Mouse (Mus musculus) heart, embryonic 11.5 days (tissue): ENCODE data around the gene Smad5. TPM values are rescaled to one million over a fixed set of nuclear protein-coding genes. Genes with fewer than 3 reads are reported as not detected.

Source experiments
- ATAC-seq: fragments of 200-750 bp; cut with Nextera tagmentation; replicated peaks from 2 replicates; pipeline ENCODE4 v1.8.0; 2017; ENCODE audit warnings: moderate library complexity; ENCODE audit not compliant: insufficient number of reproducible peaks, low FRiP score, low TSS enrichment
- H3K27ac ChIP-seq: fragments of 300-500 bp; sonication (generic); 2 replicates; pipeline ENCODE4 v1.5.1; 2014; ENCODE audit warnings: mild to moderate bottlenecking, low read depth, low read length
- H3K27me3 ChIP-seq: fragments of 300-500 bp; sonication (generic); 2 replicates; pipeline ENCODE4 v1.6.1; 2014; ENCODE audit warnings: mild to moderate bottlenecking, low read length, mixed read lengths; ENCODE audit not compliant: control insufficient read depth, insufficient read depth
- H3K36me3 ChIP-seq: fragments of 300-500 bp; sonication (generic); 2 replicates; pipeline ENCODE4 v1.6.1; 2014; ENCODE audit warnings: mild to moderate bottlenecking, low read length, moderate library complexity, mixed read lengths; ENCODE audit not compliant: control insufficient read depth, insufficient read depth
- H3K4me1 ChIP-seq: fragments of 300-500 bp; sonication (generic); 2 replicates; pipeline ENCODE4 v1.6.1; 2014; ENCODE audit warnings: low read length; ENCODE audit not compliant: control insufficient read depth, insufficient read depth
- H3K4me2 ChIP-seq: fragments of 300-500 bp; sonication (generic); 2 replicates; pipeline ENCODE4 v1.6.1; 2014; ENCODE audit warnings: mild to moderate bottlenecking, moderate library complexity
- H3K4me3 ChIP-seq: fragments of 300-500 bp; sonication (generic); 2 replicates; pipeline ENCODE4 v1.5.1; 2014; ENCODE audit warnings: low read depth, low read length
- H3K9ac ChIP-seq: fragments of 300-500 bp; sonication (generic); 2 replicates; pipeline ENCODE4 v1.6.1; 2014; ENCODE audit warnings: mild to moderate bottlenecking, low read depth, low read length, moderate library complexity
- H3K9me3 ChIP-seq: fragments of 300-500 bp; sonication (generic); replicated peaks from 2 replicates; pipeline ENCODE4 v1.6.1; 2016; ENCODE audit warnings: low read length; ENCODE audit not compliant: control insufficient read depth
- WGBS: fragments of 180-500 bp; shearing (Covaris S2); extraction: QIAGEN DNeasy Blood & Tissue Kit; methylation state at CpG from one replicate; pipeline ENCODE4 v1.1.7; 2014; ENCODE audit not compliant: insufficient replicate concordance; 5-methylcytosine and 5-hydroxymethylcytosine counted together
- polyA plus RNA-seq: library from polyadenylated mRNA; unstranded; fragments of >200 nt; fragmentation: Nextera tagmentation; extraction: Ambion mirVana; gene quantifications from 2 replicates; pipeline ENCODE4 v1.2.1, GENCODE M21; 2014

The Smad5 gene
- polyA plus RNA-seq, 1 experiment from 2014 or later = 25.7 TPM

DNA sequence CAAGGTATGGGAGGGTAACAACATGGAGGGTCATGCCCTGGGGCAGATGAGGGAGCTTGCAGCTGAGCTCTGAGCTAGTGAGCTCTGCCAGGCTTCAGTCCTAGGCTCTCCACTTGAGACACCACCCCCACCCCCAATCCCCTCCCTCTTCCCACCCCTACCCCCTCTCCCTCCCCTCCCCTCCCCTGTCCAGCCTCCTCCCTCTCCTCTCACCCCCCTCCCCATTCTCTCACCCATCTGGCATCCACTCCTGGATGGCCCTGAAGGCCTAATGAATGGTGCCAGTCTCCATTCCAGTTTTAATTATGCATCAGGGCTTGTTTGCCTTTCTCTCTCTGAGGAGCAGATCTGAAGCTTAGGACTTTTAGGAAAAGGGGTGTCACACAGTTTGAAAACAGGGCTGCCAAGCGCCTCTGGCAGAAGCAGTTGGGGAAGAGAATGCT, 67.3 kb downstream of the Smad5 start:
- no peak overlapping the region for H3K9ac ChIP-seq
- no peaks in the 10 kb centered on the region for H3K27me3 ChIP-seq
- H3K36me3 ChIP-seq = no peaks in the 10 kb centered on the region
- peaks cover 23% of the 10 kb centered on the region for H3K4me1 ChIP-seq
- 58% methylated on average over 1 of the region's 1 CpGs for WGBS
- no peak overlapping the region for H3K4me2 ChIP-seq
- H3K4me3 ChIP-seq = no peak overlapping the region
- no peak overlapping the region for H3K27ac ChIP-seq
- no peak for ATAC-seq
- H3K9me3 ChIP-seq = no peaks in the 10 kb centered on the region

DNA sequence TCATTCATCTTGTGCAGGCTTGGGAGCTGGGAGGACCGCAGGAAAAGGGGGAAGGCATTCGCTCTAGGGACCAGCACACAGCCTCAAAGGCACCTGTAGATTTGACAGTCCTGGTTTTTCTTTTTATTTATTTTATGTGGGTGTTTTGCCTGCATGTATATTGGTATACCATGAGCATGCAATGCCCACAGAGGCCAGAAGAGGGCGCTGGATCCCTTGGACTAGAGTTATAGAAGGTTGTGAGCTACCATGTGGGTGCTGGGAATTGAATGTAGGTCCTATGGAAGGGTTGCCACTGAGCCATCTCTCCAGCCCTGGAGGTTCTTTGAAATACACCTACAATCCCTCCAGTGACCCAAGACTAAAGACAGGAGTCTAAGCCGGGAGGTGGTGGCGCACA, 68.0 kb downstream of the Smad5 start:
- H3K27me3 ChIP-seq = no peaks in the 10 kb centered on the region
- no peak overlapping the region for H3K4me2 ChIP-seq
- H3K9me3 ChIP-seq = no peaks in the 10 kb centered on the region
- no peak overlapping the region for H3K4me3 ChIP-seq
- H3K9ac ChIP-seq = no peak overlapping the region
- H3K27ac ChIP-seq = no peak overlapping the region
- peaks cover 17% of the 10 kb centered on the region for H3K4me1 ChIP-seq
- H3K36me3 ChIP-seq = no peaks in the 10 kb centered on the region
- no peak for ATAC-seq
- 61% methylated on average over 5 of the region's 5 CpGs for WGBS

DNA sequence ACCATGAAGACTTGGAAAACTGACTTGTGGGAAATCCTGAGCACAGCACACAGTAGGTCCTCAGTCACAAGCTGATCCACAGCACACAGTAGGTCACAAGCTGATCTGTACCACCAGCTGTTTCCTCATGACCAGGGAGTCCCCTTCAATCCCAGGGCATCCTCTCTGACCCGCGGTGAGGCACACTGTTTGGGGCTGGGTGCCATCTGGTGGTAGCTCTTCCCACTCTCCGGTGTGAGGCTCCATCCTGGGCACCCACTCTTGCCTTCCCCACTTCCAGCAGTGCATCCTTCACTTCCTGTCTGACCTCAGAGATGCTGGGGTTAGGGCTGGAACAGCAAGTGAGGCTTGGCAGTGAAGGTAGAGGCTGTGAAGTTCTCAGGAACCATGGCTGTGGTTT, 69.8 kb downstream of the Smad5 start:
- H3K4me2 ChIP-seq = no peak overlapping the region
- WGBS = 42% methylated on average over 3 of the region's 3 CpGs
- H3K9me3 ChIP-seq = no peaks in the 10 kb centered on the region
- no peak overlapping the region for H3K9ac ChIP-seq
- no peak overlapping the region for H3K27ac ChIP-seq
- no peak overlapping the region for H3K4me3 ChIP-seq
- peaks cover 21% of the 10 kb centered on the region for H3K4me1 ChIP-seq
- no peak for ATAC-seq
- no peaks in the 10 kb centered on the region for H3K27me3 ChIP-seq
- H3K36me3 ChIP-seq = no peaks in the 10 kb centered on the region

DNA sequence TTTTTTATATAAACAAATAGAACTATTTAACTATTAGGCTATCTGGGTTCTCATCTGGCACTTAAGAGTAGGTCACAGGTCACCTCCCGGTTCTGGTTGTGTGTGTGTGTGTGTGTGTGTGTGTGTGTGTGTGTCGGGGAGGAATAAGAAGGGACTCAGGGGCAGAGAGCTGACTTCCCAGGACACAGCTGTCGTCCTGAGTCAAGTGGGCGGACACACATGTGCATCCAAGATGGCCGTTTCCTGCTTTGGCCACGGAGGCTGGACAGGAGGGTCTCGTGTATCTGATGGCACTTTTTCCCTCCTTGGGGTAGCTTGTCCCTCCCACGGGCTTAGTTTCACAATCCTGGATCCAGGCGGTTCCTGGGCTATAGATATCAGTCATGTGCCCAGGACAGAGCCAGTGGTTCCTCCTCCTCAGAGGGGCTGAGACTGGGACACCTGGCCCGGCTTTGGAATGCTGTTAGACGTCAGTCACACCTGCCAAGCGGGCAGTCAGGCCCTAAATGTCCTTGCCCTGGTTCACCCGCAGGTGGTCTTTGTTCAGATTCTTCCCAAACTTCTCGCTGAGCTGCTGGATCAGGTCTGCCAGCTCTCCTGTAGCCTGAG, 70.6 kb downstream of the Smad5 start:
- WGBS = 39% methylated on average over 14 of the region's 14 CpGs

DNA sequence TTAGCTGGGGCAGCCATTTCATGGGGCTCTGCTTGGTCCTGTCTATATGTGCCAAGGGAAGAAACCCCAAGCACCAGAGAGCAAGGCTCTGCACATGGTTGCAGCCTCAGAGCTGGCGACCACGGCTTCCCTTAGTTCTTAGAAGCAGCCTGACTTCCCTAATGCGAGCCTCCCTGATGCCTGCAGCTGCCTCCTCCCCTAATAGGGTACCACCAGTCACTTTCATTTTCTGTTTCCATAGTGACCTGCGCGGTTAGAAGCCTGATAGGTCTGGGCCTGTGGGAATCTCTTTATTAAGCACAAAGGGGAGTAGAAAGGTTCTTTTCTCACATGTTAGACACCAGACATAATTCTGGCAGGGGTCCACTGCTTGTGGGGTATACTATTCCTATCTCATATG, 71.5 kb downstream of the Smad5 start:
- Histone ChIP-seq H3K9me3 (no peaks in the 10 kb centered on the region), H3K27ac (no peak overlapping the region), H3K4me1 (peaks cover 23% of the 10 kb centered on the region), H3K36me3 (no peaks in the 10 kb centered on the region), H3K4me3 (no peak overlapping the region), H3K4me2 (no peak overlapping the region), H3K9ac (no peak overlapping the region), H3K27me3 (no peaks in the 10 kb centered on the region)
- ATAC-seq = no peak
- WGBS = 50% methylated on average over 5 of the region's 5 CpGs

More for the DNA sequence above, 70.6 kb downstream of the Smad5 start:
- Histone ChIP-seq H3K27me3 (no peaks in the 10 kb centered on the region), H3K4me2 (no peak overlapping the region), H3K27ac (no peak overlapping the region), H3K36me3 (no peaks in the 10 kb centered on the region), H3K9me3 (no peaks in the 10 kb centered on the region), H3K9ac (no peak overlapping the region), H3K4me3 (no peak overlapping the region), H3K4me1 (peaks cover 21% of the 10 kb centered on the region)
- ATAC-seq = no peak

DNA sequence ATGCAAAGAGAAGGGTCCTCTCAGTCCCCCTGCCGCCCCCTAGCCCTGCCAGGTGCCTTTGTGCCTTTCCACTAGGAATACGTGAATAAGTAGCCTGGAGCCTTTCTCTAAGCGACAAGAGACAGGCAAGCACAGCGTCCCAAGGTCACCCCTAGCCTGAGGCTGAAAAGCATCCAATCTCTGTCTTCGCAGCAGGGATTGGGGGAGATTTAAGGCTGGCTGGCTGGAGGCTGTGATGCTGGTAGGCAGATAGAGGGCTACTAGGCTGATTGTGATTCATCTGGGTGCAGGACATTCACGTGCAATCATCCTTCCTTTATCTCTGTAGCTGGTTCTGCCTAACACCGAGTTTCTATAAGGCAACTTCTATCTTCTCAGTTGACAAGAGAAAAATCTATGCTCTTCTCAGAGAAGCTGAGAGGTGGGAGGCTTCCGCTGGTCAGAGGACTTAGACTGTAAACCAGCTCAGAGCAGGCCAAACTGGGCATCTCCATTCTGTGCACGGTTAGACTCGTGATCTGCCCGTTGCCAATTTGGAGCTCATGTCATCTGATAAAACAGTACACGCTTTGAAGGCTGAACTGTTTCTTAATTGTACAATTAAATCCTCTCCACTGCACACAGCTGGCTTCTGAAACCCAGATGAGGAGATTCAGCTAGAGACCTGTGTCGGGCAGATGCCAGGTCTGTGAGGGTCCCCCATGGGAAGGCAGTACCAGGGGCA, 78.1 kb downstream of the Smad5 start:
- H3K27ac ChIP-seq = no peak overlapping the region
- WGBS = 56% methylated on average over 13 of the region's 13 CpGs
- no peaks in the 10 kb centered on the region for H3K9me3 ChIP-seq
- no peak overlapping the region for H3K4me2 ChIP-seq
- H3K36me3 ChIP-seq = no peaks in the 10 kb centered on the region
- no peak overlapping the region for H3K9ac ChIP-seq
- no peaks in the 10 kb centered on the region for H3K27me3 ChIP-seq
- H3K4me1 ChIP-seq = peaks cover 27% of the 10 kb centered on the region
- ATAC-seq = no peak
- no peak overlapping the region for H3K4me3 ChIP-seq

DNA sequence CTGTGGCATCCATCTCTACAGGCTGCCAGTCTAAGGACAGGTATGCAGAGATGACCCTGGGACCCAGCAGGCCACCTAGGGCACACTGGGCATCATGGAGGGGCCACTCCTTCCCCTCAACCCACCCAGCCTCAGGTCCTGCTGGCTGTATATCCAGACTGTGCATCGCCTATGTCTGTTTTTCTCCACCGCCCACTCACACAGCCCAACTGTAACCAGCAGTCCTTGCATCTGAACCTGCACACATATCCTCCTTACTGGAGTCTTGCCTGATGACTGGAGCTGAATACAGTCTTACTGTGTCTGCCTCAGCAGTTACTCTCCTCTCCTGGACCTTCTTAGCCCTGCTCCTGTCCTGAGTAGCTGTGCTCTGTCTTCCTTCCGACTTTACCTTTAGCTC, 78.9 kb downstream of the Smad5 start:
- no peaks in the 10 kb centered on the region for H3K9me3 ChIP-seq
- H3K9ac ChIP-seq = no peak overlapping the region
- no peak overlapping the region for H3K4me2 ChIP-seq
- no peak overlapping the region for H3K4me3 ChIP-seq
- H3K4me1 ChIP-seq = peaks cover 19% of the 10 kb centered on the region
- 77% methylated on average over 3 of the region's 3 CpGs for WGBS
- H3K27ac ChIP-seq = no peak overlapping the region
- H3K36me3 ChIP-seq = no peaks in the 10 kb centered on the region
- no peaks in the 10 kb centered on the region for H3K27me3 ChIP-seq
- no peak for ATAC-seq

DNA sequence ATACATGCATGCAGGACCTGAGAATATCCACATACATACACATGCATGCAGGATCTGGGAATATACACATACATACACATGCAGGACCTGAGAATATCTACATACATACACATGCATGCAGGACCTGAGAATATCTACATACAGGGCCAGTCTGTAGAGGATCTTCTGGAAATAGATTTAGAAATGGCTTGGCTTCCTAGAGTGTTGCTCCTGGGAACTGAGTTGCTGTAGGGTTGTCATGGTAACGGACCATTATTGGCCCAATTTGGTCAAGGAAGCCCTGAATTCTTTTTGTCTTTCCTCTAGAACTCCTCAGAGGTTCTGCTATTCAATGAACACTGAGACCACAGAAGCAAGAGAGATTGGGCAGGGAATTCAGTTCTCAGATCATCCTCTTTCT, 79.8 kb downstream of the Smad5 start:
- Histone ChIP-seq H3K9ac (no peak overlapping the region), H3K27ac (no peak overlapping the region), H3K4me1 (peaks cover 13% of the 10 kb centered on the region), H3K4me3 (no peak overlapping the region), H3K36me3 (no peaks in the 10 kb centered on the region), H3K27me3 (no peaks in the 10 kb centered on the region), H3K4me2 (no peak overlapping the region), H3K9me3 (no peaks in the 10 kb centered on the region)
- no peak for ATAC-seq
- WGBS = 87% methylated on average over 1 of the region's 1 CpGs

DNA sequence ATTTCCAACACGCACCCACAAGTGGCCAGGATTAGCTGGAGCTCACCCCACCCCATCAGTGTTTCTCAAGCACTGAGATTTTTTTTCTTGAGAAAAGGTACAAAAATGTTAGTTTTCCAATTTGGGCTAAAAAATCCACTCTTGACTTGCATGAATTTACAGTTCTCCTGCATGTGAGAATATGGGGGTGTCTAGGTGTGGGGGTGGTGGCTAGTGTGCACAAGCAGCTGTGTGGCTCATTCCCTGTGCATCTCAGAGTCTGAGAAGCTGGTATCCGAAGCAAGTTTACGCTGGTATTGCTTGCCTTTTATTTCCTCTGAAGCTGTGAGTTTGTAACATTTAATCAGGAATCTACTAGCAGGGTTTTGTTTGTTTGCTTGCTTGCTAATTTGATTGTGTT, 87.9 kb downstream of the Smad5 start:
- no peak overlapping the region for H3K4me2 ChIP-seq
- peaks cover 7% of the 10 kb centered on the region for H3K4me1 ChIP-seq
- H3K36me3 ChIP-seq = no peaks in the 10 kb centered on the region
- WGBS = 91% methylated on average over 3 of the region's 3 CpGs
- no peak overlapping the region for H3K9ac ChIP-seq
- no peaks in the 10 kb centered on the region for H3K9me3 ChIP-seq
- H3K27ac ChIP-seq = no peak overlapping the region
- ATAC-seq = no peak
- H3K4me3 ChIP-seq = no peak overlapping the region
- no peaks in the 10 kb centered on the region for H3K27me3 ChIP-seq
